Mouse (Mus musculus): ENCODE measurements around the gene 4930583I09Rik.

The 4930583I09Rik gene

GRCm38 (mm10) chr17:64802168-64802955, 33.5 kb downstream of the 4930583I09Rik start:
- no peak for DNase-seq (ENCODE audit: low read depth)

GRCm38 (mm10) chr17:64792623-64793022, 43.2 kb downstream of the 4930583I09Rik start:
- no peak for DNase-seq (ENCODE audit: low read depth)

DNA sequence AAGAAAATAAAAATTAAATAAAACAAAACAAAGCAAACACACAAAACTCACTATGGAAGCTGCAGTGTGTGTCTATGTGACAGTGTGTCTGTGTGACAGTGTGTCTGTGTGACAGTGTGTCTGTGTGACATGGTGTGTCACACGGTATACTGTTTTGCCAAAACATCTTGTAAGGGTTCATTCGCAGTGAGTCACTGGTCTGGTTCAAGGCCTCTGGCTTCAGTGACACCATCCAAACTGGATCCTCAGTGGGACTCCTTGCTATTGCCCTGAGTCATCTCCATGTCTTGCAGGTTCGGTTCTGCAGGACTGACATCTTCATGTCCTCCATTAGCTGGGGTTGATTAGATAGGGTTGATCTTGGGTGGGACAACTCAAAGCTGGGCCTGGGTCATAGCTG, 43.8 kb downstream of the 4930583I09Rik start:
- DNase-seq (ENCODE audit: low read depth): no peak

DNA sequence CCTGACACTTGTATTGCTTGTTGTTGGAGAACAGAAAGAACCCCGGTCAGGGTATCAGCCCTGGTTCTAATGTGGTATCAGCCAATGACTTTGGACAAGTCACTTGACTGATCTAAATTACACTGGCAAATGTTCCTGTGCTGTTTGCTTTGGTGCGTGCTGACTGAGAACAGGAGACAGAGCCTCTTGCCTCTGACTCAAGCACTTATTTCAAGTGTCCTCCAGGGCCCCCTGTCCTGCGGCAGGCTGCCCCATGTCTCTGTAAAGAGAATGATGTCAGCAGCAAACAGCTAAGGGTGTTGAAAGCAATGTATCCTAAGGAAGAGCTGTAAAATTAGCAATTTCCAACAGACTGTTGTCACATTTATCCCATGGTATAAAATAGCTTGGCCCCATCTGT, 46.7 kb downstream of the 4930583I09Rik start:
- no peak for DNase-seq (ENCODE audit: low read depth)

DNA sequence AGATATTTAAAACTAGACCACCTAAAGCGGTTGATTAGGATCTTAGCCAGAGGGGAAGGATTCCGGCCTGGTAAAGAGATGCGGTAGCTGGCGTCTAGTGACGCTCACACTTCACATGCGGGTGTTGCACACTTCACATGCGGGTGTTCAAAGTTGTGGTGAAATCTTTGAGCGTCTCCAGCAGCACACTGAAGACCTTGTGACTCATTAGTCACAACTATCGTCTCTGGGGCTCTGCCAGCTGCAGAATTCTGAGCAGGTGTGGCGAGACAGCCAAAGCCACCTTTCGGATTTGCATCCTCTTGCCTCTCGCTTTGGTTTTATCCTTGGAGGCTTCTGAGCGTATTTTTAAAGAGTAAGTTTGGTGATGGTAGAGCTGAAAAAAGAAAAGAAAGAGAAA, 47.6 kb downstream of the 4930583I09Rik start:
- DNase-seq (ENCODE audit: low read depth): no peak

DNA sequence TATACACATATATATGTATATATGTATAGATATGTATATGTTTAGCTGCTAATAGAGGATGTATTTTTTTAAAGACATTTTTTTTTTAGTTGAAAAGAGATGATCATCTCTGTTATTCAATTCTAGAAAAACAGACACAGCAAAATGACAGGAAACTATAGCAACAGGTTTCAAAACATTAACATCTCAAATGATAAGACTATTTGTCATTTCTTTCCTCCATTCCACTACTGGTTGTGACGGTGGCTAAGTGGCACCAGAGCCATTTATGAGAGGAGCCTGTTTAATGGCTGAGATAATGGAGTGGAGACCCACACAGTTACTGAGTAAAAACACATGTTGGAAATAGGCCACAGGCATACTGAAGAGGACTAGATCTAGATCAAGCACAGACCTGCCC, 49.9 kb downstream of the 4930583I09Rik start:
- no peak for DNase-seq (ENCODE audit: low read depth)
